Mouse (Mus musculus) CH12.LX (cell line): ENCODE measurements around the gene Itih2. TPM values are rescaled to one million over a fixed set of nuclear protein-coding genes. Genes with fewer than 3 reads are reported as not detected.
A peak's percentile ranks its signal among the peaks of the same experiment; 100 is the strongest.

Experiments used
- DNase-seq: peaks from one replicate; pipeline ENCODE4 v3.0.0-alpha.2; 2013; ENCODE audit errors: extremely low read depth
- H3K27ac ChIP-seq: 2 replicates; pipeline ENCODE4 v1.5.1; 2012; ENCODE audit warnings: low read depth, mild to moderate bottlenecking, control low read depth, moderate library complexity; ENCODE audit not compliant: insufficient read depth
- H3K27me3 ChIP-seq: replicated peaks from 2 replicates; pipeline ENCODE3; 2012; ENCODE audit warnings: inconsistent platforms
- H3K36me3 ChIP-seq, 2 experiments: replicated peaks in 1 of 2; 2 replicates each; pipeline versions ENCODE3 to v1.6.1; 2012; ENCODE audit warnings: inconsistent platforms in 1 of 2, low read length in 1 of 2, mild to moderate bottlenecking in 1 of 2, mixed read lengths in 1 of 2, moderate library complexity in 1 of 2; ENCODE audit not compliant: control insufficient read depth in 1 of 2, insufficient read depth in 1 of 2
- H3K4me1 ChIP-seq, 2 experiments: 2 replicates each; pipeline ENCODE4 v1.6.1; 2012; ENCODE audit warnings: inconsistent platforms in 1 of 2, moderate library complexity in 1 of 2; ENCODE audit not compliant: insufficient read depth in 2 of 2, control insufficient read depth in 1 of 2
- H3K4me2 ChIP-seq: 2 replicates; pipeline ENCODE4 v1.6.1; 2012; ENCODE audit warnings: low read depth, mild to moderate bottlenecking, control low read depth; ENCODE audit not compliant: poor library complexity, insufficient read depth, severe bottlenecking
- H3K4me3 ChIP-seq, 3 experiments: fragments of 150-350 bp in 1 of 3; sonication (generic) in 1 of 3; replicated peaks in 1 of 3; 2 replicates each; pipeline versions ENCODE3 to v1.5.1; 2011 to 2012; ENCODE audit warnings: low read depth in 2 of 3, low read length in 2 of 3, mild to moderate bottlenecking in 2 of 3, moderate library complexity in 2 of 3, control low read depth in 1 of 3, improper control_type of control experiment in 1 of 3, inconsistent platforms in 1 of 3, mixed read lengths in 1 of 3; ENCODE audit not compliant: poor library complexity in 1 of 3
- H3K79me2 ChIP-seq: replicated peaks from 2 replicates; pipeline ENCODE4 v1.6.1; 2012; ENCODE audit warnings: mild to moderate bottlenecking, moderate library complexity; ENCODE audit not compliant: control insufficient read depth, poor library complexity, insufficient read depth, severe bottlenecking; ENCODE audit errors: extremely low read depth
- H3K9ac ChIP-seq: 2 replicates; pipeline ENCODE4 v1.6.1; 2012; ENCODE audit warnings: low read depth, mild to moderate bottlenecking, control low read depth, moderate library complexity; ENCODE audit not compliant: insufficient read depth
- H3K9me3 ChIP-seq: replicated peaks from 2 replicates; pipeline ENCODE3; 2012; ENCODE audit warnings: low read length, inconsistent platforms, mixed read lengths
- CHD1 ChIP-seq: IDR thresholded peaks from 2 replicates; pipeline ENCODE4 v1.6.1; 2012; ENCODE audit warnings: low read depth, low read length, improper control_type of control experiment, inconsistent platforms
- ELF1 ChIP-seq: IDR thresholded peaks from 2 replicates; pipeline ENCODE4 v1.6.1; 2014; ENCODE audit warnings: low read depth, mild to moderate bottlenecking, inconsistent platforms, low read length, improper control_type of control experiment
- ETS1 ChIP-seq: conservative IDR thresholded peaks from 2 replicates; pipeline ENCODE4 v1.6.1; 2012; ENCODE audit warnings: low read depth, mild to moderate bottlenecking, inconsistent platforms, low read length, improper control_type of control experiment, moderate library complexity
- GABPA ChIP-seq: IDR thresholded peaks from 2 replicates; pipeline ENCODE4 v1.6.1; 2012; ENCODE audit warnings: low read depth, low read length, improper control_type of control experiment, inconsistent platforms; ENCODE audit not compliant: insufficient replicate concordance
- HCFC1 ChIP-seq: IDR thresholded peaks from 2 replicates; pipeline ENCODE4 v1.6.1; 2012; ENCODE audit warnings: low read depth, mild to moderate bottlenecking, inconsistent platforms, low read length, improper control_type of control experiment
- JUN ChIP-seq: IDR thresholded peaks from 2 replicates; pipeline ENCODE4 v1.6.1; 2011; ENCODE audit warnings: low read depth, mild to moderate bottlenecking, low read length, improper control_type of control experiment, moderate library complexity; ENCODE audit not compliant: insufficient read depth
- MXI1 ChIP-seq: IDR thresholded peaks from 2 replicates; pipeline ENCODE4 v1.6.1; 2011; ENCODE audit warnings: mild to moderate bottlenecking, low read depth, low read length, improper control_type of control experiment
- MYC ChIP-seq: IDR thresholded peaks from 2 replicates; pipeline ENCODE4 v1.6.1; 2011; ENCODE audit warnings: low read depth, mild to moderate bottlenecking, improper control_type of control experiment, low read length
- NELFE ChIP-seq: IDR thresholded peaks from 2 replicates; pipeline ENCODE4 v1.6.1; 2011; ENCODE audit warnings: low read depth, low read length, improper control_type of control experiment
- PAX5 ChIP-seq: IDR thresholded peaks from 2 replicates; pipeline ENCODE4 v1.6.1; 2012; ENCODE audit warnings: low read length, inconsistent platforms, mixed read lengths
- SIN3A ChIP-seq: IDR thresholded peaks from 2 replicates; pipeline ENCODE4 v1.6.1; 2012; ENCODE audit warnings: low read length, improper control_type of control experiment, inconsistent platforms
- SMC3 ChIP-seq: IDR thresholded peaks from 2 replicates; pipeline ENCODE4 v1.6.1; 2011; ENCODE audit warnings: low read depth, low read length, improper control_type of control experiment
- TCF12 ChIP-seq: IDR thresholded peaks from 2 replicates; pipeline ENCODE4 v1.6.1; 2014; ENCODE audit warnings: low read depth, mild to moderate bottlenecking, inconsistent platforms, low read length, improper control_type of control experiment
- UBTF ChIP-seq: IDR thresholded peaks from 2 replicates; pipeline ENCODE4 v1.6.1; 2012; ENCODE audit warnings: low read depth, mild to moderate bottlenecking, inconsistent platforms, low read length, improper control_type of control experiment, moderate library complexity
- USF1 ChIP-seq: IDR thresholded peaks from 2 replicates; pipeline ENCODE4 v1.6.1; 2014; ENCODE audit warnings: low read depth, mild to moderate bottlenecking, inconsistent platforms, low read length, improper control_type of control experiment
- ZC3H11A ChIP-seq: IDR thresholded peaks from 2 replicates; pipeline ENCODE4 v1.6.1; 2012; ENCODE audit warnings: low read depth, mild to moderate bottlenecking, inconsistent platforms, low read length, improper control_type of control experiment
- ZKSCAN1 ChIP-seq: IDR thresholded peaks from 2 replicates; pipeline ENCODE4 v1.6.1; 2012; ENCODE audit warnings: low read depth, inconsistent platforms, low read length, improper control_type of control experiment, borderline replicate concordance
- ZNF384 ChIP-seq: IDR thresholded peaks from 2 replicates; pipeline ENCODE4 v1.6.1; 2012; ENCODE audit warnings: low read depth, low read length, improper control_type of control experiment, inconsistent platforms
- dilution Hi-C: fragments of 300-500 bp; cut with MboI; formaldehyde crosslinking; loops from 2 replicates; pipeline ENCODE4 v1.14.3; 2020; ENCODE audit warnings: low sequenced_read_pairs; ENCODE audit not compliant: extremely low pct_unique_long_range_greater_than_20kb, extremely low pct_ligation_motif_present
- in situ Hi-C: fragments of 300-500 bp; cut with MboI; formaldehyde crosslinking; loops from 3 replicates; pipeline ENCODE4 v1.14.3; 2019; ENCODE audit warnings: low sequenced_read_pairs, low pct_ligation_motif_present, low pct_unique_long_range_greater_than_20kb, mixed read lengths
- polyA plus RNA-seq: library from polyadenylated mRNA; unstranded; fragments of >175 nt; gene quantifications from 2 replicates; pipeline ENCODE4 v1.2.1, GENCODE M21; 2012; ENCODE audit warnings: low read depth; ENCODE audit not compliant: insufficient read length
- total RNA-seq, 2 experiments: library from RNA; depleted of rRNA; stranded (reverse); fragments of 300-350 nt in 1 of 2; fragments of >200 nt in 1 of 2; gene quantifications; 2 replicates each; pipeline ENCODE4 v1.2.3; 2012 to 2014

The Itih2 gene
- total and polyA plus RNA-seq, 3 experiments, result not detected

GRCm38 (mm10) chr2:10157184-10157583 lies 26.0 kb upstream of the Itih2 start:
- dilution Hi-C loops, result no loop called here

GRCm38 (mm10) chr2:10153201-10154075 lies 22.2 kb upstream of the Itih2 start, which contains the start of gene Itih5:
Itih5 (plus strand) TSS chr2:10153571.
- Histone ChIP-seq H3K27me3 (no peaks in the 10 kb centered on the region), H3K36me3 (no peaks in the 10 kb centered on the region), H3K4me1 (peaks cover 13 to 18% of the 10 kb centered on the region in 2 experiments), H3K79me2 (no peaks in the 10 kb centered on the region)
- TF ChIP-seq HCFC1 (no peak), JUN (no peak), USF1 (no peak), SIN3A (no peak), NELFE (no peak), SMC3 (no peak), ETS1 (no peak), UBTF (no peak)
- TF ChIP-seq, all 38 proteins: peak for 0
- Histone ChIP-seq H3K9ac (no peak within 1 kb of the TSS), H3K27ac (no peak within 1 kb of the TSS), H3K4me3 (peak within 1 kb of the TSS in 2 of 3 experiments; percentile 35 to 39), H3K4me2 (peak within 1 kb of the TSS; percentile 52), H3K9me3 (no peaks in the 10 kb centered on the region)
- DNase-seq, result peak; percentile 59
- in situ Hi-C loops (no loop called here), dilution Hi-C loops (no loop called here)

More at GRCm38 (mm10) chr2:10157184-10157583, 26.0 kb upstream of the Itih2 start:
- no peaks in the 10 kb centered on the region for H3K9me3 ChIP-seq
- in situ Hi-C loops, result no loop called here
- no peak overlapping the region for H3K9ac ChIP-seq
- H3K4me1 ChIP-seq, result peaks cover 13 to 17% of the 10 kb centered on the region in 2 experiments
- no peak for TF ChIP-seq SMC3
- no peak for TF ChIP-seq UBTF
- TF ChIP-seq ZNF384, result no peak
- no peak for TF ChIP-seq ELF1
- TF ChIP-seq GABPA, result no peak
- TF ChIP-seq MXI1, result no peak
- TF ChIP-seq ZKSCAN1, result no peak
- TF ChIP-seq PAX5, result no peak
- no peak for TF ChIP-seq SIN3A
- TF ChIP-seq MYC, result no peak
- TF ChIP-seq TCF12, result no peak
- no peak for TF ChIP-seq CHD1
- TF ChIP-seq ZC3H11A, result no peak
- TF ChIP-seq ETS1, result no peak
- no peak overlapping the region for H3K4me2 ChIP-seq
- H3K27ac ChIP-seq, result no peak overlapping the region
- no peaks in the 10 kb centered on the region for H3K79me2 ChIP-seq
- H3K4me3 ChIP-seq, result no peak overlapping the region
- no peaks in the 10 kb centered on the region for H3K27me3 ChIP-seq
- DNase-seq, result no peak
- H3K36me3 ChIP-seq, result no peaks in the 10 kb centered on the region
